Mouse (Mus musculus) gastrocnemius, postnatal 14 days (tissue): ENCODE results near the gene Map1s. TPM values are rescaled to one million over a fixed set of nuclear protein-coding genes. Genes with fewer than 3 reads are reported as not detected.

Source experiments
- DNase-seq: peaks from one replicate; pipeline ENCODE4 v3.0.0; 2021; ENCODE audit warnings: mixed read lengths
- intact Hi-C: fragments of 180-260 bp; cut with DNase I; formaldehyde crosslinking; loops from one replicate; pipeline ENCODE4 v1.15.1; 2025; ENCODE audit warnings: low total_unique reads
- long read RNA-seq, 2 experiments: library from polyadenylated mRNA; stranded (forward); transcript quantifications; one replicate each; pipeline ENCODE4 v2.0.0; 2021
- total RNA-seq, 2 experiments: library from RNA; stranded (reverse); gene quantifications; 2 replicates each; pipeline ENCODE4 v1.2.3; 2021

Map1s gene
- 10 to 100 TPM; 13.8 to 15.5 TPM for total RNA-seq
- long read RNA-seq, experiment 1, transcript Map1s-201 (7 exons, 3,314 nt) = major isoform, 10 of 21 reads
- long read RNA-seq, experiment 1, partial matches to known transcripts = 7 of 21 reads
- long read RNA-seq, experiment 1, other reads (novel, unspliced or antisense) = 4 of 21 reads
- long read RNA-seq, experiment 2, transcript Map1s-201 (7 exons, 3,314 nt) = major isoform, 16 of 24 reads
- long read RNA-seq, experiment 2, partial matches to known transcripts = 4 of 24 reads
- long read RNA-seq, experiment 2, other reads (novel, unspliced or antisense) = 4 of 24 reads

GRCm38 (mm10) chr8:70905831-70906736 lies at the start of gene Map1s:
Gene Map1s (plus strand): TSS chr8:70905932.
- peak; percentile 74 for DNase-seq
- intact Hi-C loops = no loop called here

GRCm38 (mm10) chr8:70856028-70856427 lies 49.7 kb upstream of the Map1s start:
- no peak for DNase-seq
- intact Hi-C loops = no loop called here

- intact Hi-C loops = no loop called here
- peak; percentile 77 for DNase-seq
Measured at GRCm38 (mm10) chr8:70856541-70857197, 49.1 kb upstream of the Map1s start.

GRCm38 (mm10) chr8:70857516-70857915 lies 48.2 kb upstream of the Map1s start:
- intact Hi-C loops = no loop called here
- DNase-seq = peak; percentile 2

GRCm38 (mm10) chr8:70862824-70863641 lies 42.7 kb upstream of the Map1s start, which contains the start of gene Kcnn1:
Gene Kcnn1 (minus strand): TSS chr8:70863258.
- intact Hi-C loops = loop anchor here (2.0 kb wide), 1 partner anchor 14 kb away; no protein-coding TSS in a partner anchor
- no peak for DNase-seq

- DNase-seq = peak; percentile 27
- intact Hi-C loops = loop anchor here (2.0 kb wide), 1 partner anchor 15 kb away; no protein-coding TSS in a partner anchor
Measured at GRCm38 (mm10) chr8:70863956-70864711, 41.6 kb upstream of the Map1s start.

- DNase-seq = no peak
- intact Hi-C loops = no loop called here
Measured at GRCm38 (mm10) chr8:70864712-70865221, 41.0 kb upstream of the Map1s start.

- intact Hi-C loops = no loop called here
- DNase-seq = peak; percentile 98
Measured at GRCm38 (mm10) chr8:70865350-70866000, 40.3 kb upstream of the Map1s start.

- intact Hi-C loops = no loop called here
- DNase-seq = no peak
Measured at GRCm38 (mm10) chr8:70866001-70866520, 39.7 kb upstream of the Map1s start.

GRCm38 (mm10) chr8:70866566-70866965 lies 39.2 kb upstream of the Map1s start:
- intact Hi-C loops = no loop called here
- DNase-seq = no peak

- intact Hi-C loops = loop anchor here (2.0 kb wide), 1 partner anchor 24 kb away; no protein-coding TSS in a partner anchor
- no peak for DNase-seq
Measured at GRCm38 (mm10) chr8:70868559-70869198, 37.1 kb upstream of the Map1s start.

GRCm38 (mm10) chr8:70869199-70869571 lies 36.5 kb upstream of the Map1s start:
- intact Hi-C loops = loop anchor here (2.0 kb wide), 1 partner anchor 24 kb away; no protein-coding TSS in a partner anchor
- DNase-seq = no peak

GRCm38 (mm10) chr8:70869601-70870041 lies 36.1 kb upstream of the Map1s start:
- intact Hi-C loops = loop anchor here (2.0 kb wide), 1 partner anchor 25 kb away; no protein-coding TSS in a partner anchor
- DNase-seq = peak; percentile 77

- intact Hi-C loops = no loop called here
Measured at GRCm38 (mm10) chr8:70871195-70871807, 34.4 kb upstream of the Map1s start.

GRCm38 (mm10) chr8:70872643-70873363 lies 32.9 kb upstream of the Map1s start:
- DNase-seq = no peak
- intact Hi-C loops = no loop called here

More at GRCm38 (mm10) chr8:70871195-70871807, 34.4 kb upstream of the Map1s start:
- no peak for DNase-seq
